Mouse (Mus musculus) CD8-positive naive resting alpha-beta T cell, adult 2 months (primary cell): Measurements from ENCODE around the gene Rpl36a.

Experiments
- DNase-seq, 2 experiments: peaks; one replicate each; pipeline ENCODE4 v3.0.0; 2022; ENCODE audit warnings: low read depth in 2 of 2, low spot score in 2 of 2

Rpl36a gene

DNA sequence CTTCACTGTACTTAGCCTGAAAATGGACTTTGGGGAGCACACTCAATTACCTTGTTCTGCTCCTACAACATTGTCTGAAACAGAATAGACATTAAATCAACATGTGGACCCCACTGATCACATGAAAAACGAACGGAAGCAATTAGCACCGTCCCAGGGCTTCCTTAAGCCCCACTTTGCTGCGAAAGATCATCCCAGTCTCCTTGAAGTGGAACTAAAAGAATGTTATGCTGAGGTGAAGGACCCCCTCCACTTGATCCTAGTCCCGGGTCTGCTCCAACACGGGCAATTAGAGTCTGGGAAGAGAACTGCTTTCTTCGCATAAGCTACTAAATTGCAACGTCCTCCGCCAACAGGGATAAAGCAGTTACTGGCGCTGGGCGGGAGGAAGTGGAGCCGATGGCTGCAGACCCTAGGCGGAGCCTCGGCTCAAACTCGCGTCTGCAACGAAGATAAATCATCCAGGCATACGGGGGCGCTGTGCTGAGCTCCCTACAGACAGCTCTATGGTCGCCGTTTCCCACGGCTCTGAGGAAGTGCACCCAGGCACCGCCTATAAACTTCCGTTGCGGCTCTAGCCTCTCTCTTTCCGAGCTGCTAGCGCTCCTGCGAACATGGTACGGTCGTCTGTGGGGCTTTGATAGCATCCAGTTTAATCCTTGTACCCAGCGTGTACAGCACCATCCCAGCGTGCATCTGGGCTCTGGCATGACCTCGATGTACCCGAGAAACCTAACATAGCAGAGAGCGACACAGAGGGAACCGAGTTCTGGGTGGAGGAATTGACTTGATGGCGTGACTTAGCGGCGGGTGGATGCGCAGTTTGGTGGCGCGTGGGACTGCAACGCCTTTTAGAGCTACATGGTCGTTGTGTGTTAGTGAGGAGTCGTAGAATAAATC, at the start of gene Rpl36a:
Gene Rpl36a, plus strand, starts transcription at position 552 of the 900 bp plus-strand sequence.
- DNase-seq = peak; percentile 87 to 88

DNA sequence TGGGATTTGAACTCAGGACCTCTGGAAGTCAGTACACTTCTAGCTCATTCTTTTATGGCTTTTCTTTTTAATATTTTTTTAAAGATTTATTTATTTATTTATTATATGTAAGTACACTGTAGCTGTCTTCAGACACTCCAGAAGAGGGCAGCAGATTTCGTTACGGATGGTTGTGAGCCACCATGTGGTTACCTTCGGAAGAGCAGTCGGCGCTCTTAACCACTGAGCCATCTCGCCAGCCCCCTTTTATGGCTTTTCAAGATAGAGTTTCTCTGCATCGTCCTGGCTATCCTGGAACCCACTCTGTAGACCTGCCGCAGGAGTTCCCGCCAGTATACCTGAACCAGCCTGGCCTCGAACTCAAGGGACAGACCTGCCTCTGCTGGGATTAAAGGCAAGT, 45.7 kb upstream of the Rpl36a start:
- DNase-seq = peak; percentile 9 to 19

DNA sequence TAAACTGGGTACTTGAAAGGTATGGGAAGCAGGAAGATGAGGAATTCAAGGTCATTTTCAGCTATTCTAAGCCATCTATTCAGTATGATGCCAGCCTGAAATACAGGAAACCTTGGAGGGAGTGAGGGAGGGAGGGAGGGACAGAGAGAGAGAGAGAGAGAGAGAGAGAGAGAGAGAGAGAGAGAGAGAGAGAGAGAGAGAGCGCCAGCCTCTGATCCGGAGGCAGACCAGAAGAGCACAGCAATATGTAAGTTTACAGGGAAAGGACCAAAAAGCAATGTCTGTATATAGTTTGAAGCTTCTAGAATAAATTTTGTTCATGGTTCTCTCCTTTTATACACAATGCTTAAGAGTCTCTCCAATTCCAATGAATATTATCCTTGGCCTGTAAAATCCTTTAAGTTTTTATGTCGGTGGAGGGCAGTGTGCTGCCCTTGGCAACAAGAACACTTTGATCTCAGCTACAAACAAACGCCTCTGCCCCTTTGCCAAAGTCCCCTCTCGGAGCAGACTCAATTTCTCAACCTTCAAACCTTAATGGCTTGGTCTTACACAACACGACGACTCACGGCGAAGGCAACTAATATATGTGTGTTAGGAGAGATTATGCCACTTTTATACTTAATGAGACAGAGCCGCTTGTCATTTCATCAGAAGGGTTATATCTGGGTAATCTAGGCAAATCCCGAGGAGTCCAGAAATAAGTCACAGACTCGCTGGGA, 44.9 kb upstream of the Rpl36a start:
- DNase-seq = no peak

DNA sequence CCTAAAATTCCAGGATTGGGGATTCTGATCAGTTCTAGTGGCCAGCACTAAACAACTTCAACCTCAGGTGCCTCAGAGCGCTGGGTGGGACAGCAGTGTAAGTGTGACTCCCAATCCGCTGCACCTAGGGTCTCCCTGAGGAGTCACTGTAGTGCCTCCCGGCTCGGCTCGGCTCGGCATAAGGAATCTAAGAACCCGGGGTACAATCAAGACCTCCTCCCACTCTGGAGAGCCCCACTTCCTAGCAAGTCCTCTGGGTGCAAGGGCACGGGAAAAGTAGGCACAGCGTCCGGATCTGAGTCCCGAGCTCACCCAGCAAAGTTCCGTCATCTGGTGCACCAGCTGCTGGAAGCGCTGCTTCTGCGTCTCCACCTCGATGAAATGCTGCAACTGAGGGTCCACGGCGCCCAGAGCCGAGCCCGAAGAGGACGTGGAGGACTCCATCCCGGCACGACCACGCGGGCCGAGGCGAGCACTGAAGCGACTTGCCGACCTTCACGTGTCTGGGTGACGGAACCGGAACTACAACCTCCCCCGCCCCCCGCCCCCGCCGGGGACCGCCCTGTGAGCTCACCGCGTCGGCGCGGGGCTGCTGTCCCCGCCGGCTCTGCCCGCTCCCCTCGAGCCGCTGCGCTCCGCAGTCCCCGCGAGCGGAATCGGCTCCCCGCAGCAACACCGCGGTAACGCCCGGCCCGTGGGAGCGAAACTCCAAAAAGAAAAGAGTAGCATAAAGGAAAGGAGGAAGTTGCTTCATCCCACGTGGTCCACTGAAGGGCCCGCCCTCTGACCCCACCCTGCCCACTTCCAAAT, 44.1 kb upstream of the Rpl36a start, which contains the start of gene Timm8a1:
Gene Timm8a1, minus strand, starts transcription at position 721 of the 810 bp plus-strand sequence.
- DNase-seq = peak; percentile 21 to 52

DNA sequence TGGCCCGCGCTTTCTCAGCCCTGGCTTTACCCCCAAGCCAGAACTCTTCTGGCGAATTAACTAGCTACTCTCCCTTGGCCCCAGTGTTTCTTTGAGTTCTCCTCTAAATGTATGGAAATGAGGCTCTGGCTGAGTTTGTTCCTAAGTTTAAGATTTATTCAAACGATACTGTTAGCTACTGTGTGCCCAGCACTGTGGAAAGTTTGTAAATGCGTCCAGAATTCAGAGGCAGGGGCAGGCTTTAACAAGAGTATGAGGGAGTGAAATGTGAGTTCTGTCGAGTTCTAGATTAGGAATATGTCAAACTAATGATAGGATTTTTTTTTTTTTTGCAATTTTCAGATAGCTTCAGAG, 43.5 kb upstream of the Rpl36a start:
- DNase-seq = no peak

DNA sequence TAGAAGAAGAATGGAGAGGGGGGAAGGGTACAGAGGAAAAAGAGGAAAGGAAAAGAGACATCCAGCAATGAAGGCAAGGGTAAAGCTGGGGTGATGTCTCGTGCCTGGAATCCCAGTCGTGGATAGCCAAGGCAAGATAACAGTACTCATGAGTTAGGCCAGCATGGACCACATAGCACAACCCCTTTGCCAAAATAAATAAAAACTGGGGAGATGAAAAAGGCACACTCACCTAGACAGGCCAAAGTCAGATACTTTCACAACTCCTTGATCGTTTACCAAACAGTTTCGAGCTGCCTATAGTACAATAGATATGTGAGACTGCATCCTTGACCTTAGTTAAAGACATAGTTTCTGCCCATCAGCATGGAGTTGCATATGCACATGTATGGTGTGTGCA, 38.1 kb upstream of the Rpl36a start:
- no peak for DNase-seq

DNA sequence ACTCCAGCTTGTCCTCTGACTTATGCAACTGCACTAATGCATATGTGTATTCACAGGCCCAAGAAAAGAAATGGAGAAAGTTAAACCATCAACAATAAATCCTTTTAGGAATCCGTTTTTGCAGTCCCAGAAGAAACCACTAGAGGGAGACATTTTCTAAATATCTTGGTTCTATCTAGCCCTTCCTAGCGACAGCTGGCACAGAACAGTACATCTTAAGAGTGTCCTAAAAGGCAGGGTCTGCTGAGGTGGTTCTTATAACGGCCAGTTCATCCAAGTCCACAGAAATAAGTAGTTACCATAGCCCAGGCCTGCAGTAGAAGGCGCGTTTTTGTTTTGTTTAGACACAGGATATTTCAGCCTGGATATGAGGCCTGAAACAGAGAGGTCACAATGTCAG, 34.6 kb upstream of the Rpl36a start:
- peak; percentile 7 to 32 for DNase-seq

DNA sequence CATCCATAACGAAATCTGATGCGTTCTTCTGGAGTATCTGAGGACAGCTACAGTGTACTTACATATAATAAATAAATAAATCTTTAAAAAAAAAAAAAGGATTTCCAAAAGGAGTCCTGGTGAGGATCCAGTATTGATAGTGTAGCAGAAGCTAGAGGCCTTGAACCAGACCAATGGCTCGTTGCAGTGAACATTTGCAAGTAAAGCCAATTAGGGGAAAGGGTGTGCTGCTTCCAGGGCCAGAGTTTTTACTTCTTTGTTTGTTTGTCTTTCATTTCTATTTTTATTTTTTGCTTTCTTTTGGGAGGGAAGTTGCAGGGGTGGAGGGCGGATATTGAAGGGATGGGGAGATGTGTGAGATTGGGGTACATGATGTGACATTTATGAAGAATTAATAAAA, 32.1 kb upstream of the Rpl36a start:
- DNase-seq = no peak

DNA sequence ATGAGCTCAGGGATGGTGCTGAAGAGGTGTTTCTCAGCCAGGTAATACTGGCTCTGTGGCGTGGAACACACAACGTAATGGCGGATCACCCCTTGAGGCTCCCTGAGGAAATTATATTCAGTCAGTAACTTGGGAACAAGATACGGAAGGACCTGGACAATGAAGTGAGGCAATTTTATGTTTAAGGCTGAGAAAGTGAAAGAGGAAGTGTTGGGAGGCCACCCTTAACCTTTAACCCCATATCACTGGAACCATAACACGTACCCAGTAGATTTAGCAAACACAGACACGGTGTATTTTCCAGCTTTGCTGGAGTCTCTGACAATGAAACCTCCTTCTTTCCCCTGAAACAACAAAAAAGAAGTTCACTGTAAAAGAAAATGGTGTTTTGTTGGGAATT, 31.0 kb upstream of the Rpl36a start:
- no peak for DNase-seq

DNA sequence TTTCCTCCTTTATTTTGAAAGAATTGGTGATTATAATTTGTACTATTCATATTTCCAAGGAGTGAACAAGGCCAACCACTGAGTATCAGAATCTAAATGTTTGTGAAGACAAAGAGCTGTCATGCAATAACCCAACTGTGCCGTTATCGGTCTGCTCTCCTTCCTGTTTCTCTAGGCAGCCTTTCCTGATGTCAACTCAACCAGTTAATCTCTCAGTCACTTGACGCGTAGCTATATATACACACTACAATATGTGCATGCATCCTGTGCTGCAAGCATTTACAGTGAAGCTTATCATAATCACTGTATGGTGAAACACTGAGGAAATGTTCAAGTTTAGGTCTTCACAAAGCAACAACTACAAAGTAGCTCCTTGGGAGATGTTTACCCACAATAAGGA, 21.1 kb upstream of the Rpl36a start:
- no peak for DNase-seq

DNA sequence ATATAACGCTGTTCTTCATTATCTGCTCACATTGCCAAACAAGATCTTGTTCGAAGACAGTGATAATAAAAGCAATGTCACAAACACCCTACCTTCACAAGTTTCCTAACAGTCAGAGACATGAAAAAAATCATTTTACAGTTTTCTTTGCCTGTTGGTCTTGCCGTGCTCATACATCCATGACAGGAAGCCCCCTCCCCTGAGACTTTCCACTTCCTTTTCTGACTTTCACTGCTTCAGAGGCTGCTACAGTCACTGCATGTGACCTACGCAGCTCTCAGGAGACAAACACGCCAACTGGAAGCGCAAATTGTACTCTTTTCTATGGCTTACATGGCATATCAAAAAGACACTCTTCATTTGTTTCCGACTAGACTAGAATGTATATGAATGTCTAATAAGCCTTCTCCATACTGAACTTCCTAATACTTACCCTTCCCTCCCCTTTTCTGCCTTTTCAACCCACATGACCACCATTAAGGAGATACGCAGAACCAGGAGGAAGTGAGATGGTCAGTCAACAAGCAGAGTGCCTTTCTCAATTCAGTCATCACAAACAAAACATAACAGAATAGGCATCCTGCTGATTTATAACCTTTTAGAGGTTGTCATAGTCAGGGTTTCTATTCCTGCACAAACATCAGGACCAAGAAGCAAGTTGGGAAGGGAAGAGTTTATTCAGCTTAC, 18.8 kb upstream of the Rpl36a start:
- DNase-seq = no peak

DNA sequence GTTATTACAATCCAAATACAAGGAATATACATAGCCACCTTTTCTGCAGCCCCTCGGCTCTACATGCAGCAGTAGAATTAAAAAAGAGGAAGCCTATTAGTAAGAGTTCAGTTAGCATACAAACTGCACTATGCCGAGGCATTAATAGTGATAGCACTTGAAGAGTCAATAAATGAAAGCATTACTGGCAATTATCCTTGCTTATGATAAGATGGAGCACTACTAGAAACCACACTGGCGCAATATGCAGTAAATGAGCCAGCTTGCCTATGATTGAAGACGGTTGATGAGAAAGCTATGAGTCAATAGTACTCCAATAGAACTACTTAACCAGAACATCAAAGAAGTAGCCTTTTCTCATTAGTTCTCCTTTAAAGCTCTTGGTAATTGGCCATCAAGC, 7.6 kb upstream of the Rpl36a start:
- no peak for DNase-seq

DNA sequence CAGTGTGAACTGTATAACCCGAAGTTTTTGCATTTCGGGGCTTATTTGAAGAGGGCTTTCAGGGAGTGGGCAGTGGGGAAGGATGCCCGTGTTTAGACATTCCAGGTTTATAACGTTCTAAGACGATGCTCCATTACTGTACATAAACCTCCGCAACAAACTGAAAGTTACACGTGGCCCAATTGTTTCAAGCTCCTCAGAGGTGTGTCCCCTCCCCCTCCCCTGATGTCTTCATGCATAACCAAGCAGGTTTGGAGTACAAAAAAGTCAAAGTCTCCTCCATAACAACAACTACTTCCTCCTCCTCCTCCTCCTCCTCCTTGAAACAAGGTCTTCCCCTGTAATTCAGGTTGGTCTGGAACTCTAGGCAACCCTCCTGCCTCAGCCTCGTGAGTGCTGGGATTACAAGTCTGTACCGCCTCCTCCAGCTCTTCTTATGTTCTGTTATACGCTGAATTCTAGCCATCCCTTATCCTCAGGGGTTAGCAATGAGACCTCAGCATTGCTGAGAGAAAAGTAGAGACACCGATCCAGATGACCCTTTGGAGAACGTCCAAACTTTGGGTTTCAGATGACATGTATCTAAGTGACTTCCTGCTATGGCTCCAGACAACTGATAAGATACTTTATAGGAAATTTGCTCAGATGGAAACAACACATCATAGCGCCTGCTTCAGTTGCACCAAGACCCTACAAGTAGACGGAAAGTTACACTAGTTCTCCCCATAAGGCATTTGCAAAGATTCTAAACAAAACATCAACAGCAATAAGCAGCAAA, 4.7 kb upstream of the Rpl36a start:
- DNase-seq = no peak

DNA sequence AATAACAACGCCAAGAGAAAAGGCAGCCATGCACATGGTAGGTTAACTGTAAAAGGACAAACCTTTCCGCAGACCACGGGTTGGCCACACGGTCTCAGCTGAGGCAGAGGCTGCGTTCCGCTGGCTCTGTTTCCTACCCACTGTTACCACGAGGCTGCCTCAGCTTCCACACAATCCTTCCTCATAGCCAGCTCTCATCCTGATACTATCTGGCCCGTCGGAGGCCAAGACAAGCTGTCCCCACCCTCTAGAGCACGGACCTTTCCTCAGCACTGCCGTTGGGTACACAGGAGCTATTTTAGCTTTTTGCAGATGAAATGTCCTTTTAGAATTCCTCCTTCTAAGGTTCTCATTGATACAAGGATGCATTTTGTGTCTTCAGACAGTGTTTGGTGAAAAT, 3.2 kb upstream of the Rpl36a start:
- no peak for DNase-seq

DNA sequence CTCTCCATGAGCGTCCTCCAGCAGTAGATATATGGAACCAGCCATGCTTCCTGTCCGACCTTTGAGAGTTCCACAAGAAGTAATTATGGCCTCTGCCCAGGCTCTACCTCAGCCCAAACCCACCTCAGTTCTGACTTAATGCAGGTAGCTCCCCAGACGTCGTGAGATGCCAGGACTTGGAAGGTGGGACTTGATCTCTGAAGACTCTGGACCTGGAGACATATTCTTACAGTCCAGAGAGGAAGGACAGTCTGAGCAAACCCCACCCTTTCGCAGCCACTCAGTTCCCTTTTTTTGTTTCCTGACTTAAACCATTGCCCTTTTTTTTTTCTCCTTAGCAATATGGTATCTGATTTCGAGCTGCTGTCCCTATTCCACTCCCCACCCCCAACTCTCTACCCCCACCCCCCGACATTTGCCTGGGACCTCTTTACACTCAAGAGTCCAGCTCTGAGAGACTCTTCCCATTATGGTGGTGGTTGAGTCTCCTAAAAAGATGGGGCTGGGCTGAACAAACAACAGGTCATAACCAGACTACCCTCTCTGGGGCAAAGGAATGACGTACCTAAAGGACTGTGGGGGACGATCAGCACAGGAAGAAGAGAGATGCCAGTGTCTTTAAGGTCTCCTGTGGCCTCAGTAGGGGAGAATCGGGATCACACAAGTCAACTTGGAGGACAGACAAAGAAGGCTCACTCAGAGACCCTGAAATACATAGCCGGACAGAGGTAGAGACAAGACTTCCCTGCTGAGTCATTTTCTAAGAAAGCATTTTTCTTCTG, 2.4 kb upstream of the Rpl36a start, which contains the start of gene Btk:
Gene Btk, minus strand, starts transcription at position 683 of the 782 bp plus-strand sequence.
- no peak for DNase-seq

DNA sequence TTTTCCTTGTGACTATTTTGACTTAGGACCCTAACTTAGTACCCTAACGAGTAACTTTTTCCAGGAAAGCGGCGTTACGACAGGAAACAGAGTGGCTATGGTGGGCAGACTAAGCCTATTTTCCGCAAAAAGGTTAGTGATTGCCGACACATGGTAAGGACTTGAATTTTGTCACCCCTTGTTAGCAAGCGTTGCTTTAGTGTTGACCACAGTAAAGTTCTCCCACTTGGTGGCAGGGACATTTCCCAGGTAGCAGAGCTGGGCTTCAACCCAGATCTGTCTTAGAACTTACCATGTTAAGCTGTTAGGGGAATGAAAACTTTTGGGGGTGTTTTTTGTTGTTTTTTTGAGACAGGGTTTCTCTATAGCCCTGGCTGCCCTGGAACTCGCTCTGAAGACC, 993 bp downstream of the Rpl36a start:
- DNase-seq = no peak

DNA sequence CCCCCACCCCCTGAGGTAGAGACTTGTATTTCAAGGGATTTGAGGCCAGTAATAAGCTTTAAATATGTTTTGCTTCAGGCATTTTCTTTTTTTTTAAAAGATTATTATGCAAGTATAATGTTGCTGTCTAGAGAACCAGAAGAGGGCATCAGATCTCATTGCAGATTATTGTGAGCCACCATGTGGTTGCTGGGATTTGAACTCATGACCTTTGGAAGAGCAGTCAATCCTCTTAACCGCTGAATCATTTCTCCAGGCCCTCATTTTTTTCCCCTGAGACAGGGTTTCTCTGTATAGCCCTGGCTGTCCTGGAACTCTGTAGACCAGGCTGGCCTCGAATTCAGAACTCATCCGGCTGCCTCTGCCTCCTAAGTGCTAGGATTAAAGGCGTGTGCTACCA, 2.8 kb downstream of the Rpl36a start:
- no peak for DNase-seq

DNA sequence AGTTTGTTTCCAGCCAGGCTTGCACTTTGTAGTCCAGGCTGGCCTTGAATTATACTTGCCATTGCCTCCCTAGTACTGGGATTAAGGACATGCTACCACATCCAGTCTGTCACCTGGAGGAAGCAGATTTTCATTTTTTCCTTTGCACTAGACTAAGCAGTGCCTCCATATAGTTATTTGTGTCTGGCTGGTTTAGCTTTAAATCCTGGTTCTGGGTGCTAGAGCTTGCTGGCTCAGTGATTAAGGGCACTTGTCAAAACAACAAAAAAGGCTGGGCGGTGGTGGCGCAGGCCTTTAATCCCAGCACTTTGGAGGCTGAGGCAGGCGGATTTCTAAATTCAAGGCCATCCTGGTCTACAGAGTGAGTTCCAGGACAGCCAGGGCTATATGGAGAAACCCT, 3.5 kb downstream of the Rpl36a start:
- no peak for DNase-seq

DNA sequence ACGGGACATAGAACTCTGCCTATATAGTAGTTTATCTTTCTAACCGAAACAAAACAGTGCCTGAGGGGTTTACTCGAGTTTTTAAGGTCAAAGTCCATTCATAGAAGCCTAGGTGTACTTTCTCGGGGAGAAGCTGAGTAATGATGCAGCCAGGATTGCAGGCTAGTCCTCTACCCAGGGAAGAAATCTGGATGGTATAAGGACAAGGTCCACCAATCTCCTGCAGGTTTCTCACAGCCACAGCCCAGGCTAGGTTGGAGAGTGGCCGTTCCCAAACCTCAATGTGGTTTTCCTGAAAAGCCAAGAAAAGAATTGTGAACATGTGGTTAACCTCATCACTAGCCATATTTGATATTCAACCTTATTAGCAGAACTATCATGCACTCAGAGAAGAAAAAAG, 4.4 kb downstream of the Rpl36a start:
- DNase-seq = no peak
